Mouse (Mus musculus): ENCODE data around the gene Psmd12. TPM values are rescaled to one million over a fixed set of nuclear protein-coding genes. Genes with fewer than 3 reads are reported as not detected.
A peak's percentile ranks its signal among the peaks of the same experiment; 100 is the strongest.

Gene Psmd12
- polyA plus RNA-seq, 1 experiment from 2014 or later, result 231 TPM

- H3K27me3 ChIP-seq (ENCODE audit: poor library complexity, severe bottlenecking), result no peaks in the 10 kb centered on the region
- H3K4me3 ChIP-seq, result no peak overlapping the region
- peaks cover 27% of the 10 kb centered on the region for H3K4me1 ChIP-seq
- H3K9me3 ChIP-seq, result peaks cover 7% of the 10 kb centered on the region
- H3K27ac ChIP-seq, result peak overlapping the region; percentile 59
- WGBS, result 74% methylated on average over 17 of the region's 17 CpGs
- no peak for DNase-seq (ENCODE audit: extremely low spot score, low spot score)
- peaks cover 33% of the 10 kb centered on the region for H3K36me3 ChIP-seq (replicated peaks)
Observed at GRCm38 (mm10) chr11:107449169-107449910, 29.9 kb upstream of the Psmd12 start.

GRCm38 (mm10) chr11:107450097-107450496 lies 29.2 kb upstream of the Psmd12 start:
- DNase-seq (ENCODE audit: extremely low spot score, low spot score), result no peak
- no peak overlapping the region for H3K4me3 ChIP-seq
- no peak overlapping the region for H3K27ac ChIP-seq
- H3K4me1 ChIP-seq, result peaks cover 33% of the 10 kb centered on the region
- 95% methylated on average over 6 of the region's 6 CpGs for WGBS
- H3K36me3 ChIP-seq (replicated peaks), result peaks cover 40% of the 10 kb centered on the region
- H3K9me3 ChIP-seq, result peaks cover 7% of the 10 kb centered on the region
- H3K27me3 ChIP-seq (ENCODE audit: poor library complexity, severe bottlenecking), result no peaks in the 10 kb centered on the region

GRCm38 (mm10) chr11:107451106-107451505 lies 28.2 kb upstream of the Psmd12 start:
- H3K4me1 ChIP-seq, result peaks cover 35% of the 10 kb centered on the region
- H3K9me3 ChIP-seq, result peaks cover 7% of the 10 kb centered on the region
- DNase-seq (ENCODE audit: extremely low spot score, low spot score), result no peak
- peaks cover 43% of the 10 kb centered on the region for H3K36me3 ChIP-seq (replicated peaks)
- no peaks in the 10 kb centered on the region for H3K27me3 ChIP-seq (ENCODE audit: poor library complexity, severe bottlenecking)
- H3K4me3 ChIP-seq, result no peak overlapping the region
- no peak overlapping the region for H3K27ac ChIP-seq
- WGBS, result 96% methylated on average over 10 of the region's 10 CpGs

GRCm38 (mm10) chr11:107452053-107452452 lies 27.2 kb upstream of the Psmd12 start:
- DNase-seq (ENCODE audit: extremely low spot score, low spot score), result no peak
- Histone ChIP-seq H3K4me1 (peaks cover 31% of the 10 kb centered on the region), H3K9me3 (peaks cover 7% of the 10 kb centered on the region), H3K36me3 (replicated peaks) (peaks cover 50% of the 10 kb centered on the region), H3K4me3 (no peak overlapping the region), H3K27ac (no peak overlapping the region), H3K27me3 (ENCODE audit: poor library complexity, severe bottlenecking) (no peaks in the 10 kb centered on the region)
- 94% methylated on average over 7 of the region's 7 CpGs for WGBS

- no peak for DNase-seq (ENCODE audit: extremely low spot score, low spot score)
- 60% methylated on average over 19 of the region's 19 CpGs for WGBS
- H3K36me3 ChIP-seq (replicated peaks), result peaks cover 63% of the 10 kb centered on the region
Observed at GRCm38 (mm10) chr11:107454546-107455462, 24.5 kb upstream of the Psmd12 start.

GRCm38 (mm10) chr11:107457282-107457681 lies 22.0 kb upstream of the Psmd12 start:
- WGBS, result 88% methylated on average over 3 of the region's 3 CpGs
- no peak overlapping the region for H3K4me3 ChIP-seq
- peaks cover 65% of the 10 kb centered on the region for H3K36me3 ChIP-seq (replicated peaks)
- DNase-seq (ENCODE audit: extremely low spot score, low spot score), result no peak
- peaks cover 19% of the 10 kb centered on the region for H3K4me1 ChIP-seq
- H3K27me3 ChIP-seq (ENCODE audit: poor library complexity, severe bottlenecking), result no peaks in the 10 kb centered on the region
- H3K9me3 ChIP-seq, result peaks cover 7% of the 10 kb centered on the region
- no peak overlapping the region for H3K27ac ChIP-seq

More at GRCm38 (mm10) chr11:107454546-107455462, 24.5 kb upstream of the Psmd12 start:
- Histone ChIP-seq H3K27ac (no peak overlapping the region), H3K4me3 (no peak overlapping the region), H3K27me3 (ENCODE audit: poor library complexity, severe bottlenecking) (no peaks in the 10 kb centered on the region), H3K4me1 (peaks cover 19% of the 10 kb centered on the region), H3K9me3 (peaks cover 7% of the 10 kb centered on the region)

GRCm38 (mm10) chr11:107458286-107458685 lies 21.0 kb upstream of the Psmd12 start:
- Histone ChIP-seq H3K4me1 (peaks cover 19% of the 10 kb centered on the region), H3K27ac (peak overlapping the region; percentile 20; the same call in 1 of the 2 replicates), H3K36me3 (replicated peaks) (peaks cover 67% of the 10 kb centered on the region), H3K27me3 (ENCODE audit: poor library complexity, severe bottlenecking) (no peaks in the 10 kb centered on the region), H3K4me3 (no peak overlapping the region), H3K9me3 (peaks cover 6% of the 10 kb centered on the region)
- DNase-seq (ENCODE audit: extremely low spot score, low spot score), result no peak
- WGBS, result 89% methylated on average over 12 of the region's 12 CpGs

GRCm38 (mm10) chr11:107458986-107459385 lies 20.3 kb upstream of the Psmd12 start:
- Histone ChIP-seq H3K4me1 (peaks cover 19% of the 10 kb centered on the region), H3K27ac (no peak overlapping the region), H3K36me3 (replicated peaks) (peaks cover 66% of the 10 kb centered on the region), H3K9me3 (no peaks in the 10 kb centered on the region), H3K27me3 (ENCODE audit: poor library complexity, severe bottlenecking) (no peaks in the 10 kb centered on the region), H3K4me3 (no peak overlapping the region)
- DNase-seq (ENCODE audit: extremely low spot score, low spot score), result no peak
- 89% methylated on average over 7 of the region's 7 CpGs for WGBS

GRCm38 (mm10) chr11:107459828-107460227 lies 19.5 kb upstream of the Psmd12 start:
- Histone ChIP-seq H3K27ac (no peak overlapping the region), H3K4me3 (no peak overlapping the region), H3K27me3 (ENCODE audit: poor library complexity, severe bottlenecking) (no peaks in the 10 kb centered on the region), H3K9me3 (no peaks in the 10 kb centered on the region), H3K4me1 (peaks cover 16% of the 10 kb centered on the region), H3K36me3 (replicated peaks) (peaks cover 60% of the 10 kb centered on the region)
- WGBS, result 73% methylated on average over 7 of the region's 7 CpGs
- peak; percentile 34 for DNase-seq (ENCODE audit: extremely low spot score, low spot score)

GRCm38 (mm10) chr11:107462478-107462877 lies 16.8 kb upstream of the Psmd12 start:
- 91% methylated on average over 3 of the region's 3 CpGs for WGBS
- Histone ChIP-seq H3K4me1 (peaks cover 20% of the 10 kb centered on the region), H3K36me3 (replicated peaks) (peaks cover 46% of the 10 kb centered on the region), H3K27ac (no peak overlapping the region), H3K9me3 (no peaks in the 10 kb centered on the region), H3K27me3 (ENCODE audit: poor library complexity, severe bottlenecking) (no peaks in the 10 kb centered on the region), H3K4me3 (no peak overlapping the region)
- DNase-seq (ENCODE audit: extremely low spot score, low spot score), result no peak

- Histone ChIP-seq H3K27ac (no peak overlapping the region), H3K27me3 (ENCODE audit: poor library complexity, severe bottlenecking) (no peaks in the 10 kb centered on the region), H3K4me1 (peaks cover 28% of the 10 kb centered on the region), H3K9me3 (no peaks in the 10 kb centered on the region), H3K4me3 (no peak overlapping the region), H3K36me3 (replicated peaks) (peaks cover 42% of the 10 kb centered on the region)
- DNase-seq (ENCODE audit: extremely low spot score, low spot score), result no peak
- WGBS, result 95% methylated on average over 12 of the region's 12 CpGs
Observed at GRCm38 (mm10) chr11:107463251-107463681, 16.0 kb upstream of the Psmd12 start.

- H3K4me3 ChIP-seq, result no peak overlapping the region
- DNase-seq (ENCODE audit: extremely low spot score, low spot score), result no peak
- 61% methylated on average over 6 of the region's 6 CpGs for WGBS
- H3K4me1 ChIP-seq, result peaks cover 29% of the 10 kb centered on the region
- H3K27ac ChIP-seq, result no peak overlapping the region
- H3K9me3 ChIP-seq, result no peaks in the 10 kb centered on the region
- H3K27me3 ChIP-seq (ENCODE audit: poor library complexity, severe bottlenecking), result no peaks in the 10 kb centered on the region
- H3K36me3 ChIP-seq (replicated peaks), result peaks cover 37% of the 10 kb centered on the region
Observed at GRCm38 (mm10) chr11:107464141-107464540, 15.1 kb upstream of the Psmd12 start.

- Histone ChIP-seq H3K27me3 (ENCODE audit: poor library complexity, severe bottlenecking) (no peaks in the 10 kb centered on the region), H3K4me3 (no peak overlapping the region), H3K4me1 (peaks cover 24% of the 10 kb centered on the region), H3K9me3 (no peaks in the 10 kb centered on the region), H3K36me3 (replicated peaks) (peaks cover 32% of the 10 kb centered on the region), H3K27ac (no peak overlapping the region)
- WGBS, result 94% methylated on average over 4 of the region's 4 CpGs
- no peak for DNase-seq (ENCODE audit: extremely low spot score, low spot score)
Observed at GRCm38 (mm10) chr11:107465041-107465440, 14.2 kb upstream of the Psmd12 start.
